9 mouse cellular contexts compared by ENCODE assay signal in the genomic region with DNA sequence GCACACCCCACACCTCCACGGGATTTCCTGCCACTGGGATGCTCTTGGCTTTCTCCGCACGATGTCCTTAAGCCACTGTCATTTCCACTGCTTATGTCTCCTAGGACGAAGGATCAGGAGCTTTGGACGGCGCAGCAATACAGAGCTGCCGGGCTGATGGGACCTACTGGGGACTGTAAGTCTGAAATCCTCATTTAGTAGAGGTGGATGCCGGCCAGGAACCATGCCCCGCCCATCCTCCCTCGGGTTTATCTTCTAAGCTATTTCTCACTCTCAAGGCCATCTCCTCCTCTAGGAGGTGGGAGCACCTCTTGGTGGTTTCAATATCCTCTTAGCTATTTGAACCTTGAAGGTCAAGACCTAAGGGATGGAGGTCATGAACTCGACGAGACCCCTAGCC.
DNase-seq lines count a peak whose midpoint lies in the region; ATAC-seq and TF ChIP-seq lines count a peak whose summit lies in the region.
"Had no signal": no experiment of that assay in that cellular context is flagged by ENCODE, and none has a peak within 500 bp of the region (broad histone marks: within the 10 kb centered on the region; RNA-seq: fewer than 3 reads in every experiment).

No protein-coding gene starts in this region.

- 0 out of 2 replicates have a peak overlapping the region, but pooled peaks have one; percentile 18 for H3K27ac ChIP-seq in heart, embryonic 11.5 days (ENCODE audit: low read depth, low read length)
- H3K27ac ChIP-seq in limb, embryonic 15.5 days = peak overlapping the region; percentile 14; the same call in 1 of the 2 replicates

- H3K4me3 ChIP-seq in heart, embryonic 11.5 days (ENCODE audit: low read depth, low read length) = no peak overlapping the region
- H3K4me3 ChIP-seq in limb, embryonic 15.5 days = no peak overlapping the region
- no peak overlapping the region for H3K4me3 ChIP-seq in lung, adult 2 months (replicated peaks; ENCODE audit: extremely low read depth, low read depth, low read length)
- H3K4me3 ChIP-seq: megakaryocyte, embryonic 14.5 days had no signal

- peaks cover 61% of the 10 kb centered on the region for H3K4me1 ChIP-seq in heart, embryonic 11.5 days (ENCODE audit: control insufficient read depth, insufficient read depth, low read length)
- H3K4me1 ChIP-seq in limb, embryonic 15.5 days = peaks cover 30% of the 10 kb centered on the region
- H3K4me1 ChIP-seq in lung, adult 2 months (ENCODE audit: control insufficient read depth, insufficient read depth, low read length) = peaks cover 8% of the 10 kb centered on the region; the same call in 1 of the 2 replicates

- TF ChIP-seq POLR2A in lung, adult 2 months (IDR thresholded peaks at IDR 0.05; ENCODE audit: borderline replicate concordance, extremely low read depth, low read depth, low read length) = no peak

- 71% methylated on average over 12 of the region's 12 CpGs for WGBS in heart, embryonic 11.5 days (ENCODE audit: insufficient replicate concordance)
- 81% methylated on average over 12 of the region's 12 CpGs for WGBS in limb, embryonic 15.5 days
- WGBS in lung, adult 2 months = 63% methylated on average over 12 of the region's 12 CpGs

- TF ChIP-seq CTCF in lung, adult 2 months (IDR thresholded peaks at IDR 0.05; ENCODE audit: insufficient read depth, low read length) = no peak

- no peak overlapping the region for H3K4me2 ChIP-seq in heart, embryonic 11.5 days
- no peak overlapping the region for H3K4me2 ChIP-seq in limb, embryonic 15.5 days

- no peaks in the 10 kb centered on the region for H3K27me3 ChIP-seq in heart, embryonic 11.5 days (ENCODE audit: control insufficient read depth, insufficient read depth, low read length)
- H3K27me3 ChIP-seq in limb, embryonic 15.5 days = no peaks in the 10 kb centered on the region
- H3K27me3 ChIP-seq: megakaryocyte, embryonic 14.5 days had no signal

- H3K9ac ChIP-seq in heart, embryonic 11.5 days (ENCODE audit: low read depth, low read length) = no peak overlapping the region
- H3K9ac ChIP-seq in limb, embryonic 15.5 days = no peak overlapping the region

- no peaks in the 10 kb centered on the region for H3K9me3 ChIP-seq in heart, embryonic 11.5 days (replicated peaks; ENCODE audit: control insufficient read depth, low read length)
- H3K9me3 ChIP-seq in limb, embryonic 15.5 days = no peaks in the 10 kb centered on the region
- H3K9me3 ChIP-seq: megakaryocyte, embryonic 14.5 days had no signal

- peak; percentile 41 for DNase-seq in R1 (ENCODE audit: low read depth, low spot score)
- DNase-seq in adrenal gland, postnatal 25 days = peak; percentile 64
- no peak for DNase-seq in urinary bladder, postnatal 14 days (ENCODE audit: low spot score)
- no peak for DNase-seq in right cerebral cortex, postnatal 36 days (ENCODE audit: low spot score in 2 of 2)
- DNase-seq in lung, adult 2 months = no peak
- DNase-seq in yolk sac, embryonic 10.5 days (ENCODE audit: low spot score) = no peak

- 0 out of 2 replicates have a peak, but pooled peaks cover 3% of the 10 kb centered on the region for H3K36me3 ChIP-seq in heart, embryonic 11.5 days (ENCODE audit: control insufficient read depth, insufficient read depth, low read length)
- no peaks in the 10 kb centered on the region; the same call in 1 of the 2 replicates for H3K36me3 ChIP-seq in limb, embryonic 15.5 days

- ATAC-seq in heart, embryonic 11.5 days (replicated peaks; ENCODE audit: insufficient number of reproducible peaks, low FRiP score, low TSS enrichment) = no peak
- no peak for ATAC-seq in limb, embryonic 15.5 days (ENCODE audit: insufficient number of reproducible peaks, low FRiP score, low TSS enrichment, low read depth)

Comparison
In these comparisons a context has a peak if more than half of its experiments do, and no peak if none do; other contexts are left out.
1. DNase-seq: peak in R1 (single experiment) and adrenal gland, postnatal 25 days (single experiment); none in urinary bladder, postnatal 14 days (single experiment), right cerebral cortex, postnatal 36 days (0 of 2), lung, adult 2 months (single experiment) and yolk sac, embryonic 10.5 days (single experiment).